Mouse (Mus musculus) heart, adult 2 months (tissue): ENCODE measurements at regions not wholly inside any gene's neighbourhood (a gene's known extent, or its start where the extent isn't known, plus 50 kb on each side); places are given as distances from the start of the nearest gene placed in this dataset.

Source experiments
- DNase-seq, 2 experiments: peaks; one replicate each; pipeline ENCODE4 v3.0.0; 2021
- H3K27ac ChIP-seq: fragments of 200-600 bp; 2 replicates; pipeline ENCODE4 v1.8.1; 2022
- H3K27me3 ChIP-seq: fragments of 200-500 bp; 2 replicates; pipeline ENCODE4 v1.6.1; 2012; ENCODE audit warnings: mild to moderate bottlenecking, low read length, inconsistent platforms, mixed read lengths; ENCODE audit not compliant: control insufficient read depth, insufficient read depth
- H3K36me3 ChIP-seq: fragments of 200-500 bp; 2 replicates; pipeline ENCODE4 v1.6.1; 2012; ENCODE audit warnings: low read length, inconsistent platforms; ENCODE audit not compliant: control insufficient read depth, insufficient read depth
- H3K4me1 ChIP-seq: fragments of 200-500 bp; 2 replicates; pipeline ENCODE4 v1.6.1; 2011; ENCODE audit warnings: low read length; ENCODE audit not compliant: control insufficient read depth, insufficient read depth
- H3K4me3 ChIP-seq: fragments of 200-600 bp; 2 replicates; pipeline ENCODE4 v1.8.1; 2022
- H3K79me2 ChIP-seq: fragments of 200-500 bp; replicated peaks from 2 replicates; pipeline ENCODE4 v1.6.1; 2012; ENCODE audit warnings: mild to moderate bottlenecking, inconsistent platforms, low read length, moderate library complexity, mixed read lengths; ENCODE audit not compliant: control insufficient read depth, insufficient read depth
- H3K9ac ChIP-seq: fragments of 200-500 bp; 2 replicates; pipeline ENCODE4 v1.6.1; 2012; ENCODE audit warnings: low read depth, mild to moderate bottlenecking, control low read depth, inconsistent platforms, low read length, mixed read lengths
- CTCF ChIP-seq: fragments of 200-600 bp; IDR thresholded peaks from 2 replicates; pipeline ENCODE4 v1.8.1; 2022; ENCODE audit warnings: antibody characterized with exemption, mild to moderate bottlenecking, moderate library complexity
- EP300 ChIP-seq: fragments of 200-500 bp; IDR thresholded peaks from 2 replicates; pipeline ENCODE4 v1.6.1; 2011; ENCODE audit warnings: low read depth, low read length, control low read depth; ENCODE audit not compliant: insufficient read depth
- POLR2A ChIP-seq: fragments of 200-500 bp; IDR thresholded peaks from 2 replicates; pipeline ENCODE4 v1.6.1; 2011; ENCODE audit warnings: mild to moderate bottlenecking, low read depth, low read length, control low read depth; ENCODE audit not compliant: insufficient read depth
- WGBS: fragments of 180-500 bp; shearing (Covaris S2); methylation state at CpG from one replicate; pipeline ENCODE4 v1.1.7; 2018; 5-methylcytosine and 5-hydroxymethylcytosine counted together
- intact Hi-C: fragments of 180-260 bp; cut with DNase I; formaldehyde crosslinking; loops from one replicate; pipeline ENCODE4 v1.15.1; 2025

DNA sequence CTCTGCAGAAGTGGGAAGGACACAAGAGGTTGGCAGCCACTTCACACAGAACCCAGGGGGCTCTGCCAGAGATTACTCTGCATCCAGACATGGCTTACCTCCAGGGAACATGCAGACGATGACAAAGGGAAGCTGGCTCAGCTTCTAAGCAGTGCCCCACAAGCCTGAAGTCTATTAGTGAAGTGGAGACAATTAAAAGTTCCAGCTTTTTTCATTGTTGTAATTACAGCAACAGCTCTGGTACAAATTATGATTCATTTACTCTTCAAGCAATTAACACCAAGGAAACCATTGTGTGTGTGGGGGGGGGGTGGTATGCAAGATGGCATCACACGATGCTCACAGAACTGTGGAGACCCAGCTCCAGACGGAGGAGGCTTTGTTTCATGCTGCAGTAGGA, 66.3 kb upstream of the Ado start:
- Histone ChIP-seq H3K79me2 (no peaks in the 10 kb centered on the region), H3K4me3 (no peak overlapping the region), H3K27ac (no peak overlapping the region), H3K36me3 (no peaks in the 10 kb centered on the region), H3K4me1 (no peaks in the 10 kb centered on the region), H3K9ac (no peak overlapping the region), H3K27me3 (0 out of 2 replicates have a peak, but pooled peaks cover 1% of the 10 kb centered on the region)
- WGBS = 57% methylated on average over 3 of the region's 3 CpGs
- intact Hi-C loops = no loop called here
- DNase-seq = no peak
- TF ChIP-seq EP300 (no peak), POLR2A (no peak), CTCF (no peak)

DNA sequence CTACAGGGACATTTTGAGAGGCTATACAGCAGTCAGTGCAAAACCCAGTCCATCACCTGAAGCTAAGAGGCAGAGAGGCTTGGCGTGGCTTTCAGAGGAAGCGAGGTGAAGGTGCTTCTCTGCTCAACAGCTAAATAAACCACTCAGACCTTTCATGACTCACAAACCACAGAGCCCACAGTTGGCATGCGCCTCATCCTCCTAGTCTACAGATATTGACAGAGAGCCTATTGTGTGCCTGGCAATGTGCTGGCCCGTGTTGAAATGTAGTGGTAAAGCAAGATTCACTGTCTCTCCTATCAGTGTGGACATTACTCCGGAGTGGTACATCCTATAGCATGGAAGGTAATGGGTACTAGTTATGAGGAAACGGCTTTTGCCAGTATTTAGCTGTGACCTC, 61.9 kb upstream of the Ado start:
- Histone ChIP-seq H3K36me3 (no peaks in the 10 kb centered on the region), H3K4me3 (no peak overlapping the region), H3K4me1 (no peaks in the 10 kb centered on the region), H3K9ac (no peak overlapping the region), H3K27ac (no peak overlapping the region), H3K79me2 (no peaks in the 10 kb centered on the region), H3K27me3 (0 out of 2 replicates have a peak, but pooled peaks cover 1% of the 10 kb centered on the region)
- TF ChIP-seq POLR2A (no peak), EP300 (no peak), CTCF (no peak)
- 86% methylated on average over 6 of the region's 6 CpGs for WGBS
- no peak for DNase-seq
- intact Hi-C loops = no loop called here

DNA sequence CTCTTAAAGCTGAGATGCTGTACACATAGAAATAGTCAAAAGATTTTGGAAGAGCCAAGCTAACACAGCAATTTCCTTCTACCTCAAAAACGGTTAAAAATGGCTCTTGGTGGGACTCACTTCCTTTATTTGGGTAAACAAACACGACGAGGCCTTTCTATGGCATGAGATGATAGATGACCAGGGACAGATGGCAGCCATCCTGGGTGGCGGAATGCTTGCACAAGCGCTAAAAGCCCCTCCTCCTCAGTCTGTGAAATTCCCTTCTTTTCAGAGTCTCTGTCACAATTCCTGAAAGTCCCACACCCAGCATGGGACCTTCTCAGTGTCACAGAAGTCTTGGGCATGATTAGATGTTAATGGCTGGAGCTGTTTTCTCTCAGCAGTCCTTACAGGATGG, 59.3 kb upstream of the Ado start:
- H3K36me3 ChIP-seq = no peaks in the 10 kb centered on the region
- no peak overlapping the region for H3K27ac ChIP-seq
- no peak overlapping the region for H3K9ac ChIP-seq
- 47% methylated on average over 5 of the region's 5 CpGs for WGBS
- H3K27me3 ChIP-seq = 0 out of 2 replicates have a peak, but pooled peaks cover 1% of the 10 kb centered on the region
- no peak overlapping the region for H3K4me3 ChIP-seq
- DNase-seq = no peak
- no peaks in the 10 kb centered on the region for H3K4me1 ChIP-seq
- H3K79me2 ChIP-seq = no peaks in the 10 kb centered on the region
- intact Hi-C loops = no loop called here
- TF ChIP-seq CTCF (no peak), POLR2A (no peak), EP300 (no peak)

DNA sequence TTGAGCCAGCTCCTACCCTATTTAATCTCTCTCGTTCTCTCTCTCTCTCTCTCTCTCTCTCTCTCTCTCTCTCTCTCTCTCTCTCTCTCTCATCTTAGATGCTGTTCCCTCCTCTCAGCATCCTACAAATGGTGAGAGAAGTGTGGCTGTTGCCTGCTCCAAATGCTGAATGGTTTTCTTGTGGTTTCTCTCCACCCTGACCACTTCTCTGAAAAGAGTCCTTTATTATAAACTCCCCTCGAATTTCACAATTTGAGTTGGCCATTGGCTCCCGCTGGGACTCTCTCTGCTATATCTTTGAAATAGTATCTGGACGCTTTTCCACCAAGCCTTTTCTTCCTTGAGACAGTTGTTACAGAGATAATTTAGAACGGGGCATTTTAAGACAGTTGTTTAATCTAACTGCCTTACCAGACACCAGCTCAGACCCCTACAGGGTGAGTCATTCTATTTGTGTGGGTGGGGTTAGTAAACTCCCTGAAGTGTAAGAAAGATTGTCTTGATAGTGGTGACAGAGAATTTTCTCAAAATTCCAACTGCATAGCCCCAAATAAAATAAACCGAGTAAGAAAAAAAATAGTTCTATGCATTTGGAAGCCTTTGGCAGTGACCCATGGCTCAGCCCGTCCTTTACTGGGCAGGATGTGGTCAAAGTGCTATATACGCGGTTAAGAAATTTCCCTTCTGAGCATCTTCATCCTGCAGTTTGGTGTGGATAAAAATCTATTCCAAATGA, 58.7 kb upstream of the Ado start:
- Histone ChIP-seq H3K4me1 (no peaks in the 10 kb centered on the region), H3K27ac (no peak overlapping the region), H3K36me3 (no peaks in the 10 kb centered on the region), H3K4me3 (no peak overlapping the region), H3K79me2 (no peaks in the 10 kb centered on the region), H3K27me3 (0 out of 2 replicates have a peak, but pooled peaks cover under 1% of the 10 kb centered on the region), H3K9ac (no peak overlapping the region)
- DNase-seq = no peak
- TF ChIP-seq CTCF (no peak), POLR2A (no peak), EP300 (no peak)
- intact Hi-C loops = no loop called here
- 49% methylated on average over 9 of the region's 9 CpGs for whole genome bisulfite sequencing

DNA sequence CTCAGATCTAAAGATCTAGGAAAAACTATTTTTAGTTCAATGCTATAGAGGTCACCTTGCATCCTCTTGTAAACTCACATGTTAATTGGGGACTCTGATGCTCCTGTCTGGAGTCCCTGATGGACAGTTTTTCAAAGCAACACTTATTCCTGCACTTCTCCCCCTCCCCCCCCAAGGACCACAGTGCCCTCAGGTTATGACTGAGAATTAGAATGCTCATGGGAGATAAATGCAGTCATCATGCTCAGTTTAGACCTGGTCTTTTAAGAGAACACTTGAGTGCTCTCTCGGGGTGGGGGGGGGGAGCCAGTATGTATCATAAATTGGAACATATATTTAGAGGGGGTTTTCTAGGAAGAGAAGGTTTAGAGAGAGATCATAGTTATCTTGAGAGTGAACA, 58.0 kb upstream of the Ado start:
- H3K79me2 ChIP-seq = no peaks in the 10 kb centered on the region
- 92% methylated on average over 1 of the region's 1 CpGs for WGBS
- no peaks in the 10 kb centered on the region for H3K4me1 ChIP-seq
- intact Hi-C loops = no loop called here
- no peak overlapping the region for H3K9ac ChIP-seq
- no peak overlapping the region for H3K4me3 ChIP-seq
- no peak overlapping the region for H3K27ac ChIP-seq
- DNase-seq = no peak
- TF ChIP-seq CTCF (no peak), EP300 (no peak), POLR2A (no peak)
- H3K27me3 ChIP-seq = no peaks in the 10 kb centered on the region
- H3K36me3 ChIP-seq = no peaks in the 10 kb centered on the region

DNA sequence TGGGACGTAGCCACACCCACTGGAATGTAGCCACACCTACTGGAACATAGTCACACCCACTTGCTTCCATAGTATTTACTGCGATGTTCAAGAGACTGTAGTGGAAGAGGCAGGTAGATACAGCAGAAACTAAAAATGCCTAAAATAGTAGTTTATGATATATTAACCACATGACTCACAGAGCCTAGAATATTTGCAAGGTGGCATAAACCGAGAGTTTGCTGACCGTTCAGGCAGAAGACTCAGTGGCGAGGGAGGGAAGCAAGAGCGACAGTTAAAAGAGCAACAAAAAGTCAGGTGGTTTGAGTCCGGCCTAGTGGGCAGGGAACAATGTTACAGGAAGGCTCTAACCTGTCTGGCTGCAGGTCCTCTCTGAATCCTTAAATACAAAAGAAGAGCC, 50.6 kb upstream of the Ado start:
- no peaks in the 10 kb centered on the region for H3K36me3 ChIP-seq
- WGBS = 93% methylated on average over 7 of the region's 7 CpGs
- H3K4me1 ChIP-seq = no peaks in the 10 kb centered on the region
- intact Hi-C loops = no loop called here
- no peak overlapping the region for H3K9ac ChIP-seq
- H3K27me3 ChIP-seq = no peaks in the 10 kb centered on the region
- TF ChIP-seq POLR2A (no peak), EP300 (no peak), CTCF (no peak)
- DNase-seq = no peak
- no peak overlapping the region for H3K27ac ChIP-seq
- no peak overlapping the region for H3K4me3 ChIP-seq
- no peaks in the 10 kb centered on the region for H3K79me2 ChIP-seq

DNA sequence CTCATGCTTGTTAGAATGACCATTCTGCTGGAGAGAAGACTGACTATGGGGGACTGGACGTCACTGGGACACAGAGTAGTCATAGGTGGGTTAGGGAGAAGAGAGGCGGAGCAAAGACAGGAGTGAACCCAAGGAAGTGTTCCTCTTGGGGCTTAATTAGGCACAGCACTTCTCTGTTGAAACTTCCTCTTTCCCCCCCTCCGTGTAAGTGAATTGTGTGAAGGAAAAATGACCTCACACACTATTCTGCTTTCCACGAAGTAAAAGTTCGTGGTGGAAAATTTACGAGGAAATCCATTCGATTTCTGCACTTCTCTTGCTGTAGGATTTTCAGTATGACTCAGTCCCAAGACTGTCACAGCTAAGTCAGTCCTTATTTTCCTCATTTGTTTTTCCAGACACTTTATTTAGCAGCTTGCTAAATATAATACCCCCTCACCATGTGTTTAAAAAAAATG, 49.9 kb upstream of the Ado start:
- intact Hi-C loops = no loop called here
- H3K4me1 ChIP-seq = no peaks in the 10 kb centered on the region
- H3K79me2 ChIP-seq = no peaks in the 10 kb centered on the region
- H3K4me3 ChIP-seq = no peak overlapping the region
- H3K9ac ChIP-seq = no peak overlapping the region
- 46% methylated on average over 7 of the region's 7 CpGs for WGBS
- no peak overlapping the region for H3K27ac ChIP-seq
- no peak for TF ChIP-seq EP300
- no peak for TF ChIP-seq POLR2A
- no peaks in the 10 kb centered on the region for H3K36me3 ChIP-seq
- DNase-seq = no peak
- no peaks in the 10 kb centered on the region for H3K27me3 ChIP-seq
